Mouse (Mus musculus): ENCODE measurements around the gene Lrrc7. TPM values are rescaled to one million over a fixed set of nuclear protein-coding genes. Genes with fewer than 3 reads are reported as not detected.
A peak's percentile ranks its signal among the peaks of the same experiment; 100 is the strongest.

Gene Lrrc7
- 2.8 and 3.2 TPM in 2 replicates for polyA plus RNA-seq (2015; fragmentation: Nextera tagmentation; extraction: Ambion mirVana)

- ATAC-seq (ENCODE audit: insufficient number of reproducible peaks, low FRiP score, low TSS enrichment, low read depth) = peak; percentile 84
- Histone ChIP-seq H3K4me3 (replicated peaks) (peak within 1 kb of the TSS; percentile 70), H3K27ac (replicated peaks) (no peak within 1 kb of the TSS), H3K4me1 (peaks cover 22% of the 10 kb centered on the region), H3K9ac (peak within 1 kb of the TSS; percentile 50), H3K27me3 (peaks cover 34% of the 10 kb centered on the region), H3K9me3 (replicated peaks) (no peaks in the 10 kb centered on the region), H3K36me3 (no peaks in the 10 kb centered on the region), H3K4me2 (replicated peaks) (peak within 1 kb of the TSS; percentile 99)
- WGBS = under 1% methylated on average over 28 of the region's 28 CpGs
These were observed at the start of gene Lrrc7 for GRCm38 (mm10) chr3:158561987-158562360. Lrrc7 (minus strand) TSS chr3:158562221.

GRCm38 (mm10) chr3:158607065-158607464 lies 45.0 kb upstream of the Lrrc7 start:
- H3K9me3 ChIP-seq (replicated peaks) = no peaks in the 10 kb centered on the region
- no peak for ATAC-seq (ENCODE audit: insufficient number of reproducible peaks, low FRiP score, low TSS enrichment, low read depth)
- H3K9ac ChIP-seq = no peak overlapping the region
- no peak overlapping the region for H3K27ac ChIP-seq (replicated peaks)
- no peak overlapping the region for H3K4me2 ChIP-seq (replicated peaks)
- H3K36me3 ChIP-seq = no peaks in the 10 kb centered on the region
- WGBS = 20% methylated on average over 1 of the region's 1 CpGs
- no peaks in the 10 kb centered on the region for H3K27me3 ChIP-seq
- no peaks in the 10 kb centered on the region for H3K4me1 ChIP-seq
- no peak overlapping the region for H3K4me3 ChIP-seq (replicated peaks)

- no peak overlapping the region for H3K27ac ChIP-seq (replicated peaks)
- H3K4me1 ChIP-seq = no peaks in the 10 kb centered on the region
- no peaks in the 10 kb centered on the region for H3K36me3 ChIP-seq
- ATAC-seq (ENCODE audit: insufficient number of reproducible peaks, low FRiP score, low TSS enrichment, low read depth) = no peak
- no peak overlapping the region for H3K4me2 ChIP-seq (replicated peaks)
- no peak overlapping the region for H3K4me3 ChIP-seq (replicated peaks)
- no peaks in the 10 kb centered on the region for H3K9me3 ChIP-seq (replicated peaks)
- no peak overlapping the region for H3K9ac ChIP-seq
- H3K27me3 ChIP-seq = no peaks in the 10 kb centered on the region
These were observed 43.3 kb upstream of the Lrrc7 start for GRCm38 (mm10) chr3:158605274-158605673.

- H3K27me3 ChIP-seq = peaks cover 34% of the 10 kb centered on the region
- ATAC-seq (ENCODE audit: insufficient number of reproducible peaks, low FRiP score, low TSS enrichment, low read depth) = peak; percentile 72
- WGBS = under 1% methylated on average over 55 of the region's 55 CpGs
- H3K4me2 ChIP-seq (replicated peaks) = peak overlapping the region; percentile 99
- H3K4me3 ChIP-seq (replicated peaks) = peak overlapping the region; percentile 70
- no peak overlapping the region for H3K27ac ChIP-seq (replicated peaks)
- peaks cover 22% of the 10 kb centered on the region for H3K4me1 ChIP-seq
- no peaks in the 10 kb centered on the region for H3K36me3 ChIP-seq
- no peaks in the 10 kb centered on the region for H3K9me3 ChIP-seq (replicated peaks)
- peak overlapping the region; percentile 50 for H3K9ac ChIP-seq
These were observed 600 bp downstream of the Lrrc7 start for GRCm38 (mm10) chr3:158561256-158561986.

- ATAC-seq (ENCODE audit: insufficient number of reproducible peaks, low FRiP score, low TSS enrichment, low read depth) = peak; percentile 26; the same call in 1 of the 2 replicates
- Histone ChIP-seq H3K4me3 (replicated peaks) (peak overlapping the region; percentile 70), H3K9me3 (replicated peaks) (no peaks in the 10 kb centered on the region), H3K9ac (peak overlapping the region; percentile 50), H3K27ac (replicated peaks) (no peak overlapping the region), H3K27me3 (peaks cover 34% of the 10 kb centered on the region), H3K36me3 (no peaks in the 10 kb centered on the region), H3K4me1 (peaks cover 22% of the 10 kb centered on the region), H3K4me2 (replicated peaks) (peak overlapping the region; percentile 99)
- 1% methylated on average over 16 of the region's 16 CpGs for WGBS
These were observed 1.1 kb downstream of the Lrrc7 start for GRCm38 (mm10) chr3:158560891-158561255.

GRCm38 (mm10) chr3:158559691-158560650 lies 2.0 kb downstream of the Lrrc7 start:
- Histone ChIP-seq H3K27ac (replicated peaks) (no peak overlapping the region), H3K4me1 (peaks cover 22% of the 10 kb centered on the region), H3K9me3 (replicated peaks) (no peaks in the 10 kb centered on the region), H3K36me3 (no peaks in the 10 kb centered on the region), H3K4me3 (replicated peaks) (peak overlapping the region; percentile 70), H3K4me2 (replicated peaks) (peak overlapping the region; percentile 99), H3K9ac (no peak overlapping the region), H3K27me3 (peaks cover 34% of the 10 kb centered on the region)
- ATAC-seq (ENCODE audit: insufficient number of reproducible peaks, low FRiP score, low TSS enrichment, low read depth) = no peak
- WGBS = 3% methylated on average over 18 of the region's 18 CpGs

GRCm38 (mm10) chr3:158559131-158559658 lies 2.8 kb downstream of the Lrrc7 start:
- H3K4me2 ChIP-seq (replicated peaks) = peak overlapping the region; percentile 99
- peaks cover 22% of the 10 kb centered on the region for H3K4me1 ChIP-seq
- H3K4me3 ChIP-seq (replicated peaks) = peak overlapping the region; percentile 70
- no peaks in the 10 kb centered on the region for H3K9me3 ChIP-seq (replicated peaks)
- 17% methylated on average over 5 of the region's 5 CpGs for WGBS
- no peaks in the 10 kb centered on the region for H3K36me3 ChIP-seq
- peaks cover 34% of the 10 kb centered on the region for H3K27me3 ChIP-seq
- H3K27ac ChIP-seq (replicated peaks) = no peak overlapping the region
- no peak overlapping the region for H3K9ac ChIP-seq
- ATAC-seq (ENCODE audit: insufficient number of reproducible peaks, low FRiP score, low TSS enrichment, low read depth) = no peak

- H3K9me3 ChIP-seq (replicated peaks) = no peaks in the 10 kb centered on the region
- no peak overlapping the region for H3K4me2 ChIP-seq (replicated peaks)
These were observed 3.4 kb downstream of the Lrrc7 start for GRCm38 (mm10) chr3:158558631-158559030.

GRCm38 (mm10) chr3:158554280-158554679 lies 7.7 kb downstream of the Lrrc7 start:
- no peak overlapping the region for H3K27ac ChIP-seq (replicated peaks)
- no peak overlapping the region for H3K9ac ChIP-seq
- no peaks in the 10 kb centered on the region for H3K4me1 ChIP-seq
- H3K4me3 ChIP-seq (replicated peaks) = no peak overlapping the region
- H3K9me3 ChIP-seq (replicated peaks) = no peaks in the 10 kb centered on the region
- H3K4me2 ChIP-seq (replicated peaks) = no peak overlapping the region
- ATAC-seq (ENCODE audit: insufficient number of reproducible peaks, low FRiP score, low TSS enrichment, low read depth) = no peak
- H3K36me3 ChIP-seq = no peaks in the 10 kb centered on the region
- H3K27me3 ChIP-seq = peaks cover under 1% of the 10 kb centered on the region; the same call in 1 of the 2 replicates

More at GRCm38 (mm10) chr3:158558631-158559030, 3.4 kb downstream of the Lrrc7 start:
- no peak overlapping the region for H3K9ac ChIP-seq
- H3K4me3 ChIP-seq (replicated peaks) = no peak overlapping the region
- H3K27ac ChIP-seq (replicated peaks) = no peak overlapping the region
- no peaks in the 10 kb centered on the region for H3K36me3 ChIP-seq
- ATAC-seq (ENCODE audit: insufficient number of reproducible peaks, low FRiP score, low TSS enrichment, low read depth) = no peak
- peaks cover 34% of the 10 kb centered on the region for H3K27me3 ChIP-seq
- H3K4me1 ChIP-seq = peaks cover 22% of the 10 kb centered on the region

- Histone ChIP-seq H3K9ac (no peak overlapping the region), H3K9me3 (replicated peaks) (no peaks in the 10 kb centered on the region)
- no peak for ATAC-seq (ENCODE audit: insufficient number of reproducible peaks, low FRiP score, low TSS enrichment, low read depth)
These were observed 9.9 kb downstream of the Lrrc7 start for GRCm38 (mm10) chr3:158552105-158552504.

GRCm38 (mm10) chr3:158543481-158543880 lies 18.5 kb downstream of the Lrrc7 start:
- no peaks in the 10 kb centered on the region for H3K4me1 ChIP-seq
- no peak overlapping the region for H3K4me3 ChIP-seq (replicated peaks)
- no peak for ATAC-seq (ENCODE audit: insufficient number of reproducible peaks, low FRiP score, low TSS enrichment, low read depth)
- H3K27me3 ChIP-seq = no peaks in the 10 kb centered on the region
- no peak overlapping the region for H3K4me2 ChIP-seq (replicated peaks)
- no peak overlapping the region for H3K9ac ChIP-seq
- H3K9me3 ChIP-seq (replicated peaks) = no peaks in the 10 kb centered on the region
- 45% methylated on average over 3 of the region's 3 CpGs for WGBS
- H3K36me3 ChIP-seq = no peaks in the 10 kb centered on the region
- H3K27ac ChIP-seq (replicated peaks) = no peak overlapping the region

More at GRCm38 (mm10) chr3:158552105-158552504, 9.9 kb downstream of the Lrrc7 start:
- no peak overlapping the region for H3K4me3 ChIP-seq (replicated peaks)
- no peaks in the 10 kb centered on the region for H3K4me1 ChIP-seq
- H3K4me2 ChIP-seq (replicated peaks) = no peak overlapping the region
- 79% methylated on average over 5 of the region's 5 CpGs for WGBS
- no peak overlapping the region for H3K27ac ChIP-seq (replicated peaks)
- H3K36me3 ChIP-seq = no peaks in the 10 kb centered on the region
- H3K27me3 ChIP-seq = no peaks in the 10 kb centered on the region
